Mouse (Mus musculus) embryonic fibroblast, embryonic 13.5 days (primary cell): ENCODE measurements around the gene Rdh16f1. TPM values are rescaled to one million over a fixed set of nuclear protein-coding genes. Genes with fewer than 3 reads are reported as not detected.
A peak's percentile ranks its signal among the peaks of the same experiment; 100 is the strongest.

Experiments
- H3K27ac ChIP-seq: 2 replicates; pipeline ENCODE4 v1.5.1; 2012; ENCODE audit warnings: low read length, control low read depth, inconsistent platforms; ENCODE audit not compliant: insufficient read depth
- H3K4me1 ChIP-seq: 2 replicates; pipeline ENCODE4 v1.6.1; 2011; ENCODE audit warnings: low read length; ENCODE audit not compliant: control insufficient read depth, insufficient read depth
- H3K4me3 ChIP-seq: 2 replicates; pipeline ENCODE4 v1.5.1; 2011; ENCODE audit warnings: mild to moderate bottlenecking, control low read depth, low read length; ENCODE audit not compliant: insufficient read depth
- CTCF ChIP-seq: IDR thresholded peaks from 2 replicates; pipeline ENCODE4 v1.5.1; 2011; ENCODE audit warnings: mild to moderate bottlenecking, control low read depth, low read length, moderate library complexity, borderline replicate concordance; ENCODE audit not compliant: insufficient read depth
- POLR2A ChIP-seq: IDR thresholded peaks from 2 replicates; pipeline ENCODE4 v1.6.1; 2011; ENCODE audit warnings: low read depth, mild to moderate bottlenecking, control low read depth, low read length, moderate library complexity
- polyA plus RNA-seq: library from polyadenylated mRNA; stranded (reverse); fragments of >200 nt; gene quantifications from 2 replicates; pipeline ENCODE4 v1.2.4, GENCODE M21; 2011; ENCODE audit warnings: low read depth; ENCODE audit not compliant: missing spikeins, insufficient read length

Rdh16f1 gene
- polyA plus RNA-seq, 1 experiment: not detected

DNA sequence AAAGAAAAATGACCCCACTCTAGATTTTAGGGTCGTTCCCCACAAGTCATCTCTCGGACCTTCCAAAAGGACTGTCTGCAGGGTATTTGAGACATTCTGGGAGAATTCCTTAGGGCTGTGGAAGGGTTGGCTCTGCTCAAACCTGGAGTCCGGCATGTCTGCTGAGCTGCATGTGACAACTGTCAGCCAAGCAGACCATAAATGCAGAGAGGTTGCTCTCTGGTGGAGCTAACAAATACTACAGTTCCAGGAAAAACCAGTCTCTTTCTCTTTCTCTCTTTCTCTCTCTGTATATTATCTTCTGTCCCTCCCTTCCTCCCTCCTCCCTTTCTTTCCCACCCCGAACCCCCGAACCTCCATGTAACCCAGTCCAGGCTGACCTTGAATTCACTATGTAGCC, 25.2 kb upstream of the Rdh16f1 start:
- no peak overlapping the region for H3K4me3 ChIP-seq
- TF ChIP-seq CTCF (0 out of 2 replicates have a peak, but pooled peaks have one; percentile 15), POLR2A (no peak)
- H3K4me1 ChIP-seq: no peaks in the 10 kb centered on the region
- H3K27ac ChIP-seq: no peak overlapping the region

DNA sequence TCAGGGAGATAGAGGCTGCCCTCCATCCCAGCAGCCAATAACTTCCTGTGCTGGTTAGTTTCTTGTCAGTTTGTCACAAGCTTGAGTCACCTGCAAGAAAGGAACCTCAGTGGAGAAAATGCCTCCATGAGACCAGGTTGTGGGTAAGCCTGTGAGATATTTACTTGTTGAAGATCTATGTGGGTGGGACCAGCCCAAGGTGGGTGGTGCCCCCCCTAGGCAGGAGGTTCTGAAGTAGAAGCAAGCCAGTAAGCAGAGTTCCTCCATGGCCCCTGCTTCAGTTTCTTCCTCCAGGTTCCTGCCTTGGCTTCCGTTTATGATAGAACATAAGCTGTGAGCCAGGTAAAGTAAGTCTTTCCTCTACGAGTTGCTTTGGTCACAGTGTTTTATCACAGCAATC, 23.3 kb upstream of the Rdh16f1 start:
- H3K4me3 ChIP-seq: no peak overlapping the region
- no peak for TF ChIP-seq CTCF
- TF ChIP-seq POLR2A: no peak
- H3K4me1 ChIP-seq: no peaks in the 10 kb centered on the region
- no peak overlapping the region for H3K27ac ChIP-seq

DNA sequence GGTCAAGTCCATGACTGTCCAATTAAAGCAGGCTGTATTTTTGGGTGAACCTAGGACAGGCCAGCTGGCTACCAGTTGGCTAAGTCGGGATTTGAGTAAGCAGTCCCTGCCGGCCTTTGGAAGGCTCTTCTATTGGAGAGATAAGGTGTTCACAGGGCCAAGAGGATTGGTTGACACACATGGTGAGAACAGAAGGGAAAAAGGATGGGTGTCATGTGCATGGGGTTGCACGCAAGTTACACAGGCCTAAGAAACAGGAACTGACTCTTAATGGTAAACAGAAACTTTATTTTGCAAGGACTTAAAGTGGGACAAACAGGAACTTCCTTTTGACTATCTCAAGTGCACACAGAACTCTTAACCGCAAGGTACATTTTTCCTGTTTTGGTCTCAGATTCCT, 22.7 kb upstream of the Rdh16f1 start:
- no peak overlapping the region for H3K27ac ChIP-seq
- H3K4me3 ChIP-seq: no peak overlapping the region
- TF ChIP-seq CTCF (no peak), POLR2A (no peak)

DNA sequence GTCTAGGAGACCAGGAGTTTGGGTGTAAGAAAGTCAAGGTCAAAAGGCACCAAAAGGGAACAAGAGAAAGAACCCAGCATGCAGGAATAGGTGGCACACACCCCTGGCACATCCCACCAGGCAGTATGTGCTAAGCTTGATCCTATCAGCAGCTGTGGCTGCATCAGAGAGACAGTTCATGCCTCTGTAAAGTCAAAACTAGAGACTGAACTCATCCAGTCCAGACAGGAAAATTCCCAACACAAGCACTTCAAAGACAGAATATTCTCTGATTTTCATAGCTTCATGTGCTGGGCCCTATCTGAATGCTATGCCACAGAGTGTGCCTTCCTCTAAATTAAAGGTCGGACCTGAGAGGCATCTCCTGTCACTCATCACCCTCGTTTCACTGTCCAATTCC, 22.0 kb upstream of the Rdh16f1 start:
- H3K4me3 ChIP-seq: no peak overlapping the region
- H3K27ac ChIP-seq: no peak overlapping the region
- TF ChIP-seq CTCF: no peak
- no peak for TF ChIP-seq POLR2A
- no peaks in the 10 kb centered on the region for H3K4me1 ChIP-seq

More for the DNA sequence above, 22.7 kb upstream of the Rdh16f1 start:
- no peaks in the 10 kb centered on the region for H3K4me1 ChIP-seq

DNA sequence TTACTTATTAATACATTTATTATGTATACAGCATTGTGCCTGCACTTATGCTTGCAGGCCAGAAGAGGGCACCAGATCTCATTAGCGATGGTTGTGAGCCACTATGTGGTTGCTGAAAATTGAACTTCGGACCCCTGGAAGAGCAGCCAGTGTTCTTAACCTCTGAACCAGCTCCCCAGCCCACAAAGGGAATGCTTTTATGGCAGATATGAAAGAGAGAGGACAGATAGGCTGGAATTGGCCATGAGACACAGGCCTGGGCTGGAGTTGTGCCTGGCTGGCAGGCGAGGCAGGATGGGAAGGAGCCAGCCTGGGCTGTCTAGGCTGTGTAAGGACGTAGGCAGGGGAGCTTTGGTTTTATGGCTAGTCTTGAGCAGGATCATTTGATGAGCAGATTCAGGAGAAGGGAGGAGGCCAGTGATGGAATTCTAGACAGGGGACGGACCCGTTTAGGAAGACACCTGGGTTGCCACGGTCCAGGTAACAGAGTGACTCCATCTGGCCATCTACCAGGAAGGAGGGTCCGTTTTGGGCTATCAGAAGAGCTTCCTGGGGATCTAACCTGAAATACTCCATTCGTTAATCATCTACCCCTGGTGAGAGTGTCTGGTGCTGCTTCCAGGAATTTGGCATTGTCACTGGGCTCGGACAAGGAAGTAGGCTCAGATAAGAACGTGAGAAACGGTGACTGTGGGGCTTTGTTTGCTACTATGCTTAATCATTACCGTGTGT, 21.3 kb upstream of the Rdh16f1 start:
- Histone ChIP-seq H3K27ac (no peak overlapping the region), H3K4me1 (no peaks in the 10 kb centered on the region), H3K4me3 (no peak overlapping the region)
- TF ChIP-seq POLR2A: no peak
- peak; percentile 58; the same call in 1 of the 2 replicates for TF ChIP-seq CTCF

DNA sequence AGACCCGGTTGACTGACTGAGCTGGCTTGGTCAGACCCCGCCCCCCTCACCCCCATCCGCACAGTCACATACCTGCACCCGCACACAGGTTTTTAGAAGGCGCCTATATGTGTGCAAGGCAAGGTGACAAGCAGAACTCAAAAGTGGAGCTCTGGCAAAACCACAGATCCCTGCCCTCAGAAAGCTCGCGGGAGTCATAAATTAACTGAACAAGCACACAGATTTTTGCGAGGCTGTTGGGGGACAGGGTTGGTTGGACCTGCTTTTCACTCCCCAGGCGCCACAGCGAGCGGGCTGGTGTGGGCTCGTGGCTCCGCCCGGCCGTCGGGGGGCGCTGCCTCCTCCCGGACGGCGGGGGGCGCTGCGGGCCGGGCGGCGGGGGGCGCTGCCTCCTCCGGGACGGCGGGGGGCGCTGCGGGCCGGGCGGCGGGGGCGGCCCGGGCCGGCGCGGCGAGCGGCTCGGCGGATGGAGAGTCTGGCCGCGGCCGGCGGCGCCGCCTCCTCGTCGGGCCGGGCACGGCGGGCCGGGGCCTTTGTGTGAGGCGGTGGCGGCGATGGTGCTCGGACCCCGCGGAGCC, 20.4 kb upstream of the Rdh16f1 start, which contains the start of gene Zbtb39:
Gene Zbtb39, plus strand, starts transcription at position 456 of the 578 bp plus-strand sequence.
- H3K27ac ChIP-seq: no peak within 1 kb of the TSS
- H3K4me1 ChIP-seq: no peaks in the 10 kb centered on the region
- H3K4me3 ChIP-seq: peak within 1 kb of the TSS; percentile 63
- TF ChIP-seq CTCF (0 out of 2 replicates have a peak, but pooled peaks have one; percentile 17), POLR2A (peak; percentile 51; the same call in 1 of the 2 replicates)

DNA sequence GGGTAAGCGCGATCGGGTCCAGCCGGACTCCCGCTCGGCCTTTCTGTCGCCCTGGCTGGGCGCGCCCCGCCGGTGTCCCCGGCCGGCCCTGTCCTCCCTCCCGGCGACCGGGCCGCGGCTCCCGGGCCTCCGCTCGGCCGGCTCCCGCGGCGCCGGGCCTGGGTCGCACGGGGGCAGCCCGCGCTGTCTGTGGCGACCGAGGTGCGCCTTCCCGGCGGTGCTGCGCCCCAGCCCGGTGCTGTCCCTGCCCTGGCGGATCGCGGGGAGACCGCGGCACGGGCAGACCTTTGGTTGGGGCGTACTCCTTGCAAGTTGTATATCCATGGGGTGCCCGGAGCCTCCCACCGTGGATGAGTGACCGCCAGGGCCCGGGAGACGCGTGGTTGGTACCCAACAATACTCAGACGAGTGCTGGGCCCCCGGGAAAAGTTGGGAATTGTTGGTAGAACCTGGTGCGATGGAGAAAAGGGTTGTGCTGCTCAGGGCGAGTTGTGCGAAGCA, 19.9 kb upstream of the Rdh16f1 start:
- H3K27ac ChIP-seq: no peak overlapping the region
- no peak for TF ChIP-seq CTCF
- no peak for TF ChIP-seq POLR2A

DNA sequence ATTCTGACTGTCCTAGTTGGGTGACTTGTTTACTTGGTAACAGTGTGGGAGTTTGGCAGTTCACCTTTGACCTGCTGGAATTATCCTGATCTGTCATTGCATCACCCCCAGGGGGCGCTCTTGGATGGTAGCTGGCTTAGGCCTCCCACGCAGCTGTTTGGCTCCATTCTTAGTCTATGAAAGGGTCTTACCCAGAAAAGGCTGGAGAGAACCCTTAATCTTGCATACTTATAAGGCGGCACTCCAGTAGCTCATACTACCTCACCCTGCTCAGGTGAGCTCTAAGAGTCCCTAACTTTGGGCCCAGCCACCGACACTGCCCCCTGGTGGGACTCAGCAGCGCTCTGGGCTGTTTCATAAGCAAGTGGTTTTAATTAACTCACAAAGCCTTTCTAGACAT, 14.9 kb upstream of the Rdh16f1 start:
- Histone ChIP-seq H3K4me1 (no peaks in the 10 kb centered on the region), H3K4me3 (no peak overlapping the region), H3K27ac (no peak overlapping the region)
- TF ChIP-seq CTCF (0 out of 2 replicates have a peak, but pooled peaks have one; percentile 22), POLR2A (no peak)

More for the DNA sequence above, 19.9 kb upstream of the Rdh16f1 start:
- no peaks in the 10 kb centered on the region for H3K4me1 ChIP-seq
- H3K4me3 ChIP-seq: peak overlapping the region; percentile 63

DNA sequence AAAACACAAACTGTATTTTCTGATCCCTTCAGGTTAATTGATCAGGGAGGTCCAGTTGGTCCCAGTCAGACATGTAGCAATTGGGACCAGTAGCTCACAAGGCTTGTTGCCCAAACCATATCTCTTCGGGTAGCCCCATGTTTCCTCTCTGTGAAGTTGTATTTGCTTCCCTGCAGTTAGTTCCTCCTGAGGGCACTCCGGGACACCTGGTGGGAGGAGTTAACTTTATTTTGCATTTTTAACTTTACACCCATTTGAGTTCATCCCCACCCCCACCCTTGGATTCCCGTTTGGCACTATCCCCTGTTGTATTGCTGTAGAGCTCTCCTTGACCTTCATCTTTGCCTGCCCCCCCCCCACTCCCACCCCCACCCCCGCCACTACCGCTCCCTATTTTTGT, 13.7 kb upstream of the Rdh16f1 start:
- Histone ChIP-seq H3K4me3 (no peak overlapping the region), H3K4me1 (no peaks in the 10 kb centered on the region), H3K27ac (no peak overlapping the region)
- TF ChIP-seq POLR2A: no peak
- no peak for TF ChIP-seq CTCF

DNA sequence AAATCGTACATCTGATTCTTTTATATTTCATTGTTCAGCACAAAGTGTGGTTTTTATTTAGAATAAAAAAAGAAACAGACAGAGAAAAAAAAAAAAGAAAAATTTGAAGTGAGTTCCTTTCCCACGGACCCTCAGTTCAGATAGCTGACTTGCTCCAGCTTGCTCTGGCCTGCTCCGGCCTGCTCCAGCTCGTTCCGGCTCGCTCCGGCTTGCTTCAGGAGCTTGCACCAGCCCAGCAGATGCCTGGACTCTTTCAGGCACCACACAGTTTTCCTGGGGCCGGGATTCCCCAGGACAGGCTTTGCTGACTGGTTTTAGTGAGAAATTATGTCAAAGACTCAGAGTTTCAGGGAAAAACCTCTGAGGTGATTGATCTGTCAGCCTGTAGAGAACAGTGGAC, 12.3 kb upstream of the Rdh16f1 start:
- H3K4me1 ChIP-seq: no peaks in the 10 kb centered on the region
- no peak overlapping the region for H3K27ac ChIP-seq
- TF ChIP-seq CTCF: no peak
- no peak for TF ChIP-seq POLR2A
- H3K4me3 ChIP-seq: no peak overlapping the region
